Mouse (Mus musculus): ENCODE measurements around the gene Oxld1. TPM values are rescaled to one million over a fixed set of nuclear protein-coding genes. Genes with fewer than 3 reads are reported as not detected.

Oxld1 gene
- polyA plus RNA-seq, 1 experiment from 2014 or later, result 17.6 TPM

GRCm38 (mm10) chr11:120492024-120492877 lies 34.4 kb upstream of the Oxld1 start:
- peak; percentile 23; the same call in 1 of the 2 replicates for ATAC-seq
- Histone ChIP-seq H3K27ac (ENCODE audit: low read depth, low read length) (peak overlapping the region; percentile 94), H3K9ac (ENCODE audit: low read depth, low read length) (peak overlapping the region; percentile 83), H3K9me3 (ENCODE audit: control insufficient read depth) (no peaks in the 10 kb centered on the region), H3K27me3 (replicated peaks; ENCODE audit: control insufficient read depth, insufficient read depth, low read length) (no peaks in the 10 kb centered on the region), H3K36me3 (ENCODE audit: control insufficient read depth, insufficient read depth) (peaks cover 48% of the 10 kb centered on the region), H3K4me3 (ENCODE audit: low read depth, low read length) (peak overlapping the region; percentile 92), H3K4me1 (replicated peaks; ENCODE audit: control insufficient read depth, insufficient read depth, low read length) (peaks cover 25% of the 10 kb centered on the region), H3K4me2 (replicated peaks; ENCODE audit: low read depth) (peak overlapping the region; percentile 97)
- TF ChIP-seq CTCF (IDR thresholded peaks at IDR 0.05; ENCODE audit: low read depth), result peak; percentile 72
- 1% methylated on average over 46 of the region's 48 CpGs for WGBS

GRCm38 (mm10) chr11:120491317-120492023 lies 33.6 kb upstream of the Oxld1 start, which contains the start of gene Slc25a10:
Gene Slc25a10 (plus strand): TSS chr11:120491840.
- no peaks in the 10 kb centered on the region for H3K9me3 ChIP-seq (ENCODE audit: control insufficient read depth)
- H3K4me1 ChIP-seq (replicated peaks; ENCODE audit: control insufficient read depth, insufficient read depth, low read length), result peaks cover 25% of the 10 kb centered on the region
- H3K4me3 ChIP-seq (ENCODE audit: low read depth, low read length), result peak within 1 kb of the TSS; percentile 92
- peak within 1 kb of the TSS; percentile 83 for H3K9ac ChIP-seq (ENCODE audit: low read depth, low read length)
- no peaks in the 10 kb centered on the region for H3K27me3 ChIP-seq (replicated peaks; ENCODE audit: control insufficient read depth, insufficient read depth, low read length)
- ATAC-seq, result peak; percentile 76
- H3K27ac ChIP-seq (ENCODE audit: low read depth, low read length), result peak within 1 kb of the TSS; percentile 94
- peaks cover 48% of the 10 kb centered on the region for H3K36me3 ChIP-seq (ENCODE audit: control insufficient read depth, insufficient read depth)
- WGBS, result under 1% methylated on average over 35 of the region's 35 CpGs
- H3K4me2 ChIP-seq (replicated peaks; ENCODE audit: low read depth), result peak within 1 kb of the TSS; percentile 97
- no peak for TF ChIP-seq CTCF (IDR thresholded peaks at IDR 0.05; ENCODE audit: low read depth)

- no peaks in the 10 kb centered on the region for H3K9me3 ChIP-seq (ENCODE audit: control insufficient read depth)
- no peak overlapping the region for H3K9ac ChIP-seq (ENCODE audit: low read depth, low read length)
- peak; percentile 34 for TF ChIP-seq CTCF (IDR thresholded peaks at IDR 0.05; ENCODE audit: low read depth)
Observed at GRCm38 (mm10) chr11:120490291-120491046, 32.6 kb upstream of the Oxld1 start.

GRCm38 (mm10) chr11:120489054-120489761 lies 31.3 kb upstream of the Oxld1 start:
- peak; percentile 95 for TF ChIP-seq CTCF (IDR thresholded peaks at IDR 0.05; ENCODE audit: low read depth)
- H3K27me3 ChIP-seq (replicated peaks; ENCODE audit: control insufficient read depth, insufficient read depth, low read length), result no peaks in the 10 kb centered on the region
- H3K9ac ChIP-seq (ENCODE audit: low read depth, low read length), result no peak overlapping the region
- H3K4me1 ChIP-seq (replicated peaks; ENCODE audit: control insufficient read depth, insufficient read depth, low read length), result peaks cover 23% of the 10 kb centered on the region
- ATAC-seq, result peak; percentile 84
- no peak overlapping the region for H3K4me3 ChIP-seq (ENCODE audit: low read depth, low read length)
- H3K36me3 ChIP-seq (ENCODE audit: control insufficient read depth, insufficient read depth), result peaks cover 29% of the 10 kb centered on the region
- 42% methylated on average over 4 of the region's 4 CpGs for WGBS
- H3K9me3 ChIP-seq (ENCODE audit: control insufficient read depth), result no peaks in the 10 kb centered on the region
- H3K4me2 ChIP-seq (replicated peaks; ENCODE audit: low read depth), result no peak overlapping the region
- H3K27ac ChIP-seq (ENCODE audit: low read depth, low read length), result peak overlapping the region; percentile 94

More at GRCm38 (mm10) chr11:120490291-120491046, 32.6 kb upstream of the Oxld1 start:
- H3K4me3 ChIP-seq (ENCODE audit: low read depth, low read length), result no peak overlapping the region
- H3K4me1 ChIP-seq (replicated peaks; ENCODE audit: control insufficient read depth, insufficient read depth, low read length), result peaks cover 25% of the 10 kb centered on the region
- peak overlapping the region; percentile 97; the same call in 1 of the 2 replicates for H3K4me2 ChIP-seq (replicated peaks; ENCODE audit: low read depth)
- whole genome bisulfite sequencing, result 39% methylated on average over 4 of the region's 4 CpGs
- peaks cover 41% of the 10 kb centered on the region for H3K36me3 ChIP-seq (ENCODE audit: control insufficient read depth, insufficient read depth)
- no peak for ATAC-seq
- H3K27me3 ChIP-seq (replicated peaks; ENCODE audit: control insufficient read depth, insufficient read depth, low read length), result no peaks in the 10 kb centered on the region
- peak overlapping the region; percentile 94 for H3K27ac ChIP-seq (ENCODE audit: low read depth, low read length)

DNA sequence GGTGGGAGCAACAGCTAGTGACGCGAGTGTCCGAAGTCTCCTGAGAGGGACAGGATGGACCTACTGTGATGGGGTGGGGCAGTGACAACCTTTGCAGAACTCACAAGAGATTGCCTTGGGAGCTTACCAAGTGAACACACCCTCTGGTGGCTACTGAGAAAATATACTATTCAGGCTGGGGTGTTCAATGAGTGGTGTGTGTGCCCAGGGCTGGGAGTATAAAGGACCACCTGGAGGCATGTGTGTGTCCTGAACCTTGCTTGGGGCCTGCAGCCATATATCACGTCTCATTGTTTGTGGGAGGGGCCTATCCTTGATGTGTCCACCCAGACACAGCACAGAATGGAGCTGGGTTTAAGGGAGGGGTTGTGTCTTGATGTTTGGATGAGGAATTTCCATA lies 30.6 kb upstream of the Oxld1 start:
- Histone ChIP-seq H3K9ac (ENCODE audit: low read depth, low read length) (no peak overlapping the region), H3K27ac (ENCODE audit: low read depth, low read length) (peak overlapping the region; percentile 54; the same call in 1 of the 2 replicates), H3K9me3 (ENCODE audit: control insufficient read depth) (no peaks in the 10 kb centered on the region), H3K4me3 (ENCODE audit: low read depth, low read length) (no peak overlapping the region), H3K36me3 (ENCODE audit: control insufficient read depth, insufficient read depth) (peaks cover 26% of the 10 kb centered on the region), H3K27me3 (replicated peaks; ENCODE audit: control insufficient read depth, insufficient read depth, low read length) (no peaks in the 10 kb centered on the region), H3K4me1 (replicated peaks; ENCODE audit: control insufficient read depth, insufficient read depth, low read length) (peaks cover 20% of the 10 kb centered on the region), H3K4me2 (replicated peaks; ENCODE audit: low read depth) (no peak overlapping the region)
- peak; percentile 35; the same call in 1 of the 2 replicates for TF ChIP-seq CTCF (IDR thresholded peaks at IDR 0.05; ENCODE audit: low read depth)
- WGBS, result 58% methylated on average over 4 of the region's 4 CpGs
- no peak for ATAC-seq
